Mouse (Mus musculus) regulatory T cell (primary cell): ENCODE measurements at regions not wholly inside any gene's neighbourhood (a gene's known extent, or its start where the extent isn't known, plus 50 kb on each side); places are given as distances from the start of the nearest gene placed in this dataset.

ENCODE experiments used
- in situ Hi-C: fragments of 300-600 bp; cut with MboI, MseI; formaldehyde crosslinking; loops from one replicate; pipeline ENCODE4 v1.15.1; 2025; ENCODE audit warnings: high pct_unique_total_duplicates

DNA sequence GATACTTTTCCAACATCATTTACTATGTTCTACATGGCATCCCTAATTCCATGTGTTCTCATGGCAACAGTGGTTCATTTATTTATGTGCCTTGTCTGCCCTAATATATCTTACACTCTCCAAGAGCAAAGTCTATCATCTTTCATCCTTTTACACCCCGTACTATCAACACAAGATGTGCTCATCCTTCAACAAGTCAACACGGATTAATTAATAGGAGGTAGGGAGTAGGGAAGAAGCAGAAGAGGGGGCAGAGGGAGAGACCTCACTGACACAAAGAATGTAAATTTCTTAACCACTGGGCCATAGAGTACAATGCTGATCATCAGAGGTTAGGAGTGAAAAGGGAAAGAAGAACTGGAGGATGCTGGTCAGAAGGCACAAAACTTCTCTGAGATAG lies 267.0 kb upstream of the Setmar start:
- in situ Hi-C loops, result no loop called here

DNA sequence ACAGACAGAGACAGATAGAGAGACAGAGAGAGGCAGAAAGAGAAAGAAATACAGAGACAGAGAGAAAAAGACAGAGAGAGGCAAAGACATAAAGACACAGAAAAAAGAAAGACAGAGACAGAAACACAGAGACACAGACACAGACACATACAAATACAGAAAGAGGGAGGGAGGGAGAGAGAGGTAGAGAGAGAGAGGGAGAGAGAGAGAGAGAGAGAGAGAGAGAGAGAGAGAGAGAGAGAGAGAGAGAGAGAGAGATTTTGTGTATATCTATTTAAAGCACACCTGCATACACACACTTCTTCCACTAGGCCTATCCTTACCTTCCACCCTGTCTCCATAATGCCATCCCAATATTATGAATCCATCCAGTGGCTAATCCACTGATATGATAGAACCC lies 261.8 kb upstream of the Setmar start:
- in situ Hi-C loops, result no loop called here
